Mouse (Mus musculus) ES-CJ7 (cell line): ENCODE results near the gene Prorsd1.

ENCODE experiments used
- DNase-seq: peaks from one replicate; pipeline ENCODE4 v3.0.0; 2011; ENCODE audit warnings: low read depth, low spot score

Gene Prorsd1

DNA sequence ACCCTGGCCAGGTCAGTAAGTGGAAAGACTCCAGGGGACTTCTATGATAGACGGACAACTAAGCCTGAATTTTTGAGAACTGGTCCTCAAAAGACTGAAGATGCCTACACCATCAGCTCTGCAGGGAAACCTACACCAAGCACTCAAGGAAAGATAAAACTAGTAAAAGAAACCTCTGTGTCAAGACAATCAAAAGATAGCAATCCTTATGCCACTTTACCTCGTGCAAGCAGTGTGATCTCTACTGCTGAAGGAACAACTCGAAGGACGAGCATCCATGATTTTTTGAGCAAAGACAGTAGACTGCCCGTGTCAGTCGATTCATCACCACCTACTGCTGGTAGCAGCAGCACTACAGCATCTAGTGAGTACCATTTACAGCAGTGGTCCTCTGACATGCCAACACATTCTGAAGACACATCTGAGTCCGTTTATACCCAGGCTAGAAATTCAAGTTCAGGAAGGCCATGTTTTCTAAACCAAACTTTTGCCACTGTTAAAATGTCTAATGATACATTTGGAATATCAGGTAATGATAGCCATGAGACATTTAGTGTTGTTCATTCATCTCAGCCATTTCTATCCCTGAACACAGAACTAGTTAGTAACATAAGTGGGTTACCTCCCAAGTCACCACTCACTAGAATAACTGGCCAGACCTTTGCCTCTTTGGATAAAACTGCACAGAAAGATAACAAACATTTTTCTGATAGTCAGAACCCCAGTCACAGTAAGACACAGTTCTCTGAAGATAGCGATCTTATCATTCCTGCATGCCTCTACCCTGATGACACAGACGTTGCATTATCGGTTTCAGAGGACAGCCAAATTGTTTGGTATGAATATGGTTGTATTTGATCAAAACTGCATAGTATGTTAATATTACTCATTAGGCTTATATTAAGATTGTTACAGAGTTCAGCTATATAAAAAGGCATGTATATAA lies 10.6 kb downstream of the Prorsd1 start:
- DNase-seq: no peak

DNA sequence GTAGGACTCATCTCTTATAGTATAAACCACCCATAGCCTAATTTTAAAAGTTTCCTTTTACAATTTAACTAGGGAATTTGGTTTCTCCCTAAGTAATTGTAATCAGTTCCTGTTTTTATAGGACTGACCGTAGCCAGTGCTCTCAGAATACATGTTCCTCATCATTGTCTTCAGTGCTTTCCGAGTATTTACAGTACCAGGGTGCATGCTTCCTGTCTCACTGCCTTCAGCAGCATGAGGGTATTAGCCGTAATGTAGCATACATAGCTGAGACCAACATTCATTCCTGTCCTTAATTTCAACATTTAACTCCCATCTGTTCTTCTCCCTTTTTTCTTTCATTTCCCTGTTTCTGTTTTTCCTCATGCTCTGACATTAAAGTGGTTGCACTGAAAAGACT lies 17.9 kb downstream of the Prorsd1 start:
- DNase-seq: no peak

DNA sequence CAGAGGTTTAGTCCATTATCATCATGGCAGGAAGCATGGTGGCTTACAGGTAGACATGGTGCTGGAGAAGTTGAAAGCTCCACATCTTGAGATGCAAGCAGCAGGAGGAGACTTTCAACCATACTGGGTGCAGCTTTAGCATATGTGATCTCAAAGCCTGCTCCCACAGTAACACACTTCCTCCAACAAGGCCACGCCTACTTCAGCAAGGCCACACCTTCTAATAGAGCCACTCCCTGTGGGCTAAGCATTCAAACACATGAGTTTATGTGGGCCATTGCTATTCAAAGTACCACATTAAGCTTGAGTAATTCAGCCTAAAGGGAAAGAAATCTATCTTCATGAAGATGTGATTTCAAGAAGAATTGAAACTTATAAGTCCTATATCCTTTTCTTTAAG lies 21.7 kb downstream of the Prorsd1 start:
- DNase-seq: peak; percentile 23

DNA sequence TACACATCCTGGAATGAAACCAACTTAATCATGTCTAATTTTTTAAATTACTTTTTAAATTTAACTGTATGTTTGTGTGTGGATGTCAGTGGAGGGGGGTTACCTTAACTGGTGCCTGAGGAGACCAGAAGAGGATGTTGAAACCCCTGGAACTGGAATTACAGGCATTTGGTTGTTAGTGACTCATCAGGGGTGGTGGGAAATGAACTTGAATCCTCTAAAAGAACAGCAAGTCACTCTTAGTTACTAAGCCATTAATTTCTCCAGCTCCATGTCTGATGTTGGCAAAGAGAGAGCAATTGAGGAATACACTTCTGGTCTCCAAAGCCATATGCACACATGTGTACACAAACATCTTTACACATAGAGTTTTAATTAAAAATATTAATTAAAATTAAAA lies 40.2 kb downstream of the Prorsd1 start:
- DNase-seq: no peak
